Mouse (Mus musculus) embryonic facial prominence, embryonic 15.5 days (tissue): ENCODE data around the gene Arhgap33. TPM values are rescaled to one million over a fixed set of nuclear protein-coding genes. Genes with fewer than 3 reads are reported as not detected.
"Not testable (repeated sequence)": the region's sequence is repeated elsewhere in the genome, so short reads cannot be mapped to it uniquely, and the experiment has no call there.

ENCODE experiments used
- ATAC-seq: fragments of 200-750 bp; cut with Nextera tagmentation; 2 replicates; pipeline ENCODE4 v1.8.0; 2017; ENCODE audit warnings: low read depth, moderate TSS enrichment; ENCODE audit not compliant: insufficient number of reproducible peaks, low FRiP score, low TSS enrichment
- H3K27ac ChIP-seq: fragments of 300-500 bp; sonication (generic); replicated peaks from 2 replicates; pipeline ENCODE4 v1.5.1; 2015; ENCODE audit warnings: mild to moderate bottlenecking, inconsistent platforms
- H3K27me3 ChIP-seq: fragments of 300-500 bp; sonication (generic); 2 replicates; pipeline ENCODE4 v1.6.1; 2015; ENCODE audit warnings: inconsistent platforms
- H3K36me3 ChIP-seq: fragments of 300-500 bp; sonication (generic); 2 replicates; pipeline ENCODE4 v1.6.1; 2015; ENCODE audit warnings: mild to moderate bottlenecking, inconsistent platforms
- H3K4me1 ChIP-seq: fragments of 300-500 bp; sonication (generic); 2 replicates; pipeline ENCODE4 v1.6.1; 2015; ENCODE audit warnings: inconsistent platforms
- H3K4me2 ChIP-seq: fragments of 300-500 bp; sonication (generic); replicated peaks from 2 replicates; pipeline ENCODE4 v1.6.1; 2015; ENCODE audit warnings: mild to moderate bottlenecking, inconsistent platforms
- H3K4me3 ChIP-seq: fragments of 300-500 bp; sonication (generic); replicated peaks from 2 replicates; pipeline ENCODE4 v1.5.1; 2015; ENCODE audit warnings: mild to moderate bottlenecking, inconsistent platforms
- H3K9ac ChIP-seq: fragments of 300-500 bp; sonication (generic); 2 replicates; pipeline ENCODE4 v1.6.1; 2015; ENCODE audit warnings: inconsistent platforms
- H3K9me3 ChIP-seq: fragments of 300-500 bp; sonication (generic); replicated peaks from 2 replicates; pipeline ENCODE4 v1.6.1; 2016; ENCODE audit warnings: inconsistent platforms
- WGBS: fragments of 180-500 bp; shearing (Covaris S2); methylation state at CpG from one replicate; pipeline ENCODE4 v1.1.7; 2015; 5-methylcytosine and 5-hydroxymethylcytosine counted together
- polyA plus RNA-seq: library from polyadenylated mRNA; unstranded; fragments of >200 nt; fragmentation: Nextera tagmentation; extraction: Ambion mirVana; gene quantifications from 2 replicates; pipeline ENCODE4 v1.2.1, GENCODE M21; 2015

The Arhgap33 gene
- polyA plus RNA-seq, 1 experiment from 2014 or later: 16.2 TPM

- peaks cover 10% of the 10 kb centered on the region; the same call in 1 of the 2 replicates for H3K27me3 ChIP-seq
- H3K4me3 ChIP-seq: no peak within 1 kb of the TSS
- no peak within 1 kb of the TSS for H3K27ac ChIP-seq
- no peak within 1 kb of the TSS for H3K4me2 ChIP-seq
- H3K9me3 ChIP-seq: no peaks in the 10 kb centered on the region
- WGBS: 63% methylated on average over 11 of the region's 11 CpGs
- ATAC-seq: no peak
- no peaks in the 10 kb centered on the region for H3K36me3 ChIP-seq
- no peak within 1 kb of the TSS for H3K9ac ChIP-seq
- H3K4me1 ChIP-seq: no peaks in the 10 kb centered on the region
These were observed 41.4 kb downstream of the Arhgap33 start, which contains the start of gene Prodh2 for GRCm38 (mm10) chr7:30493401-30493931. Prodh2 (plus strand) TSS chr7:30493622.

- WGBS: 14% methylated on average over 4 of the region's 4 CpGs
- no peak for ATAC-seq
- no peaks in the 10 kb centered on the region for H3K9me3 ChIP-seq
- H3K4me1 ChIP-seq: no peaks in the 10 kb centered on the region
- no peak overlapping the region for H3K9ac ChIP-seq
- peaks cover 10% of the 10 kb centered on the region; the same call in 1 of the 2 replicates for H3K27me3 ChIP-seq
- no peaks in the 10 kb centered on the region for H3K36me3 ChIP-seq
- H3K4me2 ChIP-seq: no peak overlapping the region
- H3K4me3 ChIP-seq: no peak overlapping the region
- H3K27ac ChIP-seq: no peak overlapping the region
These were observed 42.1 kb downstream of the Arhgap33 start for GRCm38 (mm10) chr7:30492765-30493164.

- no peak overlapping the region for H3K4me3 ChIP-seq
- ATAC-seq: no peak
- H3K4me1 ChIP-seq: no peaks in the 10 kb centered on the region
- H3K4me2 ChIP-seq: no peak overlapping the region
- H3K9ac ChIP-seq: no peak overlapping the region
- 15% methylated on average over 6 of the region's 6 CpGs for WGBS
- no peak overlapping the region for H3K27ac ChIP-seq
- no peaks in the 10 kb centered on the region for H3K9me3 ChIP-seq
- no peaks in the 10 kb centered on the region for H3K36me3 ChIP-seq
- peaks cover 10% of the 10 kb centered on the region; the same call in 1 of the 2 replicates for H3K27me3 ChIP-seq
These were observed 43.9 kb downstream of the Arhgap33 start for GRCm38 (mm10) chr7:30490957-30491307.

- no peak overlapping the region for H3K27ac ChIP-seq
- ATAC-seq: no peak
These were observed 44.5 kb downstream of the Arhgap33 start for GRCm38 (mm10) chr7:30490251-30490956.

GRCm38 (mm10) chr7:30484250-30484649, 50.6 kb downstream of the Arhgap33 start:
- Histone ChIP-seq H3K27ac (no peak overlapping the region), H3K4me3 (no peak overlapping the region), H3K36me3 (no peaks in the 10 kb centered on the region), H3K4me2 (no peak overlapping the region), H3K9me3 (no peaks in the 10 kb centered on the region), H3K27me3 (peaks cover 11% of the 10 kb centered on the region; the same call in 1 of the 2 replicates), H3K9ac (no peak overlapping the region), H3K4me1 (no peaks in the 10 kb centered on the region)
- ATAC-seq: no peak
- 14% methylated on average over 8 of the region's 8 CpGs for WGBS

More at GRCm38 (mm10) chr7:30490251-30490956, 44.5 kb downstream of the Arhgap33 start:
- Histone ChIP-seq H3K36me3 (no peaks in the 10 kb centered on the region), H3K27me3 (peaks cover 10% of the 10 kb centered on the region; the same call in 1 of the 2 replicates), H3K4me1 (no peaks in the 10 kb centered on the region), H3K9ac (no peak overlapping the region), H3K9me3 (no peaks in the 10 kb centered on the region), H3K4me2 (no peak overlapping the region), H3K4me3 (no peak overlapping the region)
- 26% methylated on average over 16 of the region's 16 CpGs for WGBS

GRCm38 (mm10) chr7:30477415-30478381, 57.2 kb downstream of the Arhgap33 start:
- Histone ChIP-seq H3K4me3 (peak overlapping the region; percentile 6), H3K9ac (no peak overlapping the region), H3K27ac (no peak overlapping the region), H3K27me3 (peaks cover 14% of the 10 kb centered on the region; the same call in 1 of the 2 replicates), H3K36me3 (no peaks in the 10 kb centered on the region), H3K4me2 (peak overlapping the region; percentile 43), H3K9me3 (no peaks in the 10 kb centered on the region), H3K4me1 (no peaks in the 10 kb centered on the region)
- 7% methylated on average over 25 of the region's 32 CpGs for WGBS
- ATAC-seq: no peak

GRCm38 (mm10) chr7:30476136-30476535, 58.7 kb downstream of the Arhgap33 start:
- H3K36me3 ChIP-seq, H3K9me3 ChIP-seq, H3K27ac ChIP-seq, H3K27me3 ChIP-seq, H3K4me1 ChIP-seq, H3K9ac ChIP-seq, H3K4me3 ChIP-seq, ATAC-seq, H3K4me2 ChIP-seq: not testable (repeated sequence)
- WGBS: 76% methylated on average over 6 of the region's 7 CpGs

- no peak for ATAC-seq
- 66% methylated on average over 4 of the region's 4 CpGs for whole genome bisulfite sequencing
These were observed 59.9 kb downstream of the Arhgap33 start for GRCm38 (mm10) chr7:30474999-30475398.

GRCm38 (mm10) chr7:30472411-30472810, 62.4 kb downstream of the Arhgap33 start:
- Histone ChIP-seq H3K4me1 (0 out of 2 replicates have a peak, but pooled peaks cover 1% of the 10 kb centered on the region), H3K9ac (no peak overlapping the region), H3K4me3 (no peak overlapping the region), H3K9me3 (no peaks in the 10 kb centered on the region), H3K27ac (no peak overlapping the region), H3K36me3 (no peaks in the 10 kb centered on the region), H3K4me2 (no peak overlapping the region), H3K27me3 (peaks cover 13% of the 10 kb centered on the region)
- WGBS: 47% methylated on average over 5 of the region's 5 CpGs
- ATAC-seq: no peak

More at GRCm38 (mm10) chr7:30474999-30475398, 59.9 kb downstream of the Arhgap33 start:
- Histone ChIP-seq H3K4me3 (no peak overlapping the region), H3K9ac (no peak overlapping the region), H3K4me1 (no peaks in the 10 kb centered on the region), H3K27ac (no peak overlapping the region), H3K36me3 (no peaks in the 10 kb centered on the region), H3K27me3 (peaks cover 6% of the 10 kb centered on the region; the same call in 1 of the 2 replicates), H3K4me2 (no peak overlapping the region), H3K9me3 (no peaks in the 10 kb centered on the region)
